Mouse (Mus musculus) lung, embryonic 16.5 days (tissue): Measurements from ENCODE around the gene Scnn1g. TPM values are rescaled to one million over a fixed set of nuclear protein-coding genes. Genes with fewer than 3 reads are reported as not detected.

Experiments
- ATAC-seq: fragments of 200-750 bp; cut with Nextera tagmentation; 2 replicates; pipeline ENCODE4 v1.8.0; 2017; ENCODE audit warnings: low read depth, mild to moderate bottlenecking, moderate library complexity
- H3K27ac ChIP-seq: fragments of 300-500 bp; sonication (generic); 2 replicates; pipeline ENCODE4 v1.5.1; 2014; ENCODE audit warnings: mild to moderate bottlenecking, control low read depth, low read length
- H3K27me3 ChIP-seq: fragments of 300-500 bp; sonication (generic); 2 replicates; pipeline ENCODE4 v1.6.1; 2014; ENCODE audit warnings: low read depth, low read length, mixed read lengths; ENCODE audit not compliant: control insufficient read depth, insufficient read depth
- H3K36me3 ChIP-seq: fragments of 300-500 bp; sonication (generic); 2 replicates; pipeline ENCODE4 v1.6.1; 2014; ENCODE audit warnings: low read length; ENCODE audit not compliant: control insufficient read depth, insufficient read depth
- H3K4me1 ChIP-seq: fragments of 300-500 bp; sonication (generic); replicated peaks from 2 replicates; pipeline ENCODE4 v1.6.1; 2014; ENCODE audit warnings: low read length, mixed read lengths; ENCODE audit not compliant: control insufficient read depth, insufficient read depth
- H3K4me2 ChIP-seq: fragments of 300-500 bp; sonication (generic); 2 replicates; pipeline ENCODE4 v1.6.1; 2014; ENCODE audit warnings: low read depth, low read length, control low read depth
- H3K4me3 ChIP-seq: fragments of 300-500 bp; sonication (generic); 2 replicates; pipeline ENCODE4 v1.5.1; 2014; ENCODE audit warnings: mild to moderate bottlenecking, low read length, control low read depth
- H3K9ac ChIP-seq: fragments of 300-500 bp; sonication (generic); 2 replicates; pipeline ENCODE4 v1.6.1; 2014; ENCODE audit warnings: low read length, control low read depth
- H3K9me3 ChIP-seq: fragments of 300-500 bp; sonication (generic); 2 replicates; pipeline ENCODE4 v1.6.1; 2016; ENCODE audit warnings: low read length; ENCODE audit not compliant: control insufficient read depth
- WGBS: fragments of 180-500 bp; shearing (Covaris S2); extraction: QIAGEN DNeasy Blood & Tissue Kit; methylation state at CpG from one replicate; pipeline ENCODE4 v1.1.7; 2014; 5-methylcytosine and 5-hydroxymethylcytosine counted together
- polyA plus RNA-seq: library from polyadenylated mRNA; unstranded; fragments of >200 nt; fragmentation: Nextera tagmentation; extraction: Ambion mirVana; gene quantifications from 2 replicates; pipeline ENCODE4 v1.2.1, GENCODE M21; 2015

Gene Scnn1g
- polyA plus RNA-seq, 1 experiment from 2014 or later = 11.5 TPM

GRCm38 (mm10) chr7:121763328-121763727 is 29.0 kb downstream of the Scnn1g start:
- H3K9me3 ChIP-seq = no peaks in the 10 kb centered on the region
- H3K27me3 ChIP-seq = no peaks in the 10 kb centered on the region
- no peak overlapping the region for H3K9ac ChIP-seq
- no peak overlapping the region for H3K4me2 ChIP-seq
- no peaks in the 10 kb centered on the region for H3K4me1 ChIP-seq
- no peaks in the 10 kb centered on the region for H3K36me3 ChIP-seq
- ATAC-seq = no peak
- H3K27ac ChIP-seq = no peak overlapping the region
- WGBS = 76% methylated on average over 4 of the region's 4 CpGs
- H3K4me3 ChIP-seq = no peak overlapping the region

- Histone ChIP-seq H3K4me1 (no peaks in the 10 kb centered on the region), H3K4me3 (no peak overlapping the region), H3K36me3 (no peaks in the 10 kb centered on the region), H3K9me3 (no peaks in the 10 kb centered on the region), H3K27ac (no peak overlapping the region), H3K4me2 (no peak overlapping the region), H3K9ac (no peak overlapping the region), H3K27me3 (no peaks in the 10 kb centered on the region)
- WGBS = 68% methylated on average over 3 of the region's 3 CpGs
- ATAC-seq = peak; percentile 34; the same call in 1 of the 2 replicates
Measured at GRCm38 (mm10) chr7:121767900-121768299, 33.6 kb downstream of the Scnn1g start.

- WGBS = 78% methylated on average over 9 of the region's 9 CpGs
- Histone ChIP-seq H3K27me3 (no peaks in the 10 kb centered on the region), H3K9me3 (no peaks in the 10 kb centered on the region), H3K36me3 (no peaks in the 10 kb centered on the region), H3K9ac (no peak overlapping the region), H3K4me2 (no peak overlapping the region), H3K4me3 (no peak overlapping the region), H3K4me1 (no peaks in the 10 kb centered on the region), H3K27ac (no peak overlapping the region)
- no peak for ATAC-seq
Measured at GRCm38 (mm10) chr7:121768983-121769382, 34.7 kb downstream of the Scnn1g start.

- Histone ChIP-seq H3K27ac (peak overlapping the region; percentile 82), H3K9ac (no peak overlapping the region), H3K4me3 (no peak overlapping the region), H3K4me1 (peaks cover 9% of the 10 kb centered on the region), H3K27me3 (no peaks in the 10 kb centered on the region), H3K4me2 (no peak overlapping the region), H3K36me3 (no peaks in the 10 kb centered on the region), H3K9me3 (no peaks in the 10 kb centered on the region)
- ATAC-seq = peak; percentile 93
- 16% methylated on average over 1 of the region's 1 CpGs for WGBS
Measured at GRCm38 (mm10) chr7:121778553-121778952, 44.3 kb downstream of the Scnn1g start.

GRCm38 (mm10) chr7:121778980-121779379 is 44.7 kb downstream of the Scnn1g start:
- peak; percentile 51 for ATAC-seq
- WGBS = 51% methylated on average over 3 of the region's 3 CpGs

GRCm38 (mm10) chr7:121779409-121779808 is 45.1 kb downstream of the Scnn1g start:
- Histone ChIP-seq H3K27me3 (no peaks in the 10 kb centered on the region), H3K36me3 (no peaks in the 10 kb centered on the region), H3K4me1 (peaks cover 9% of the 10 kb centered on the region), H3K9me3 (no peaks in the 10 kb centered on the region), H3K4me3 (no peak overlapping the region), H3K4me2 (no peak overlapping the region), H3K9ac (no peak overlapping the region), H3K27ac (peak overlapping the region; percentile 78)
- ATAC-seq = no peak

More at GRCm38 (mm10) chr7:121778980-121779379, 44.7 kb downstream of the Scnn1g start:
- Histone ChIP-seq H3K36me3 (no peaks in the 10 kb centered on the region), H3K9me3 (no peaks in the 10 kb centered on the region), H3K4me2 (no peak overlapping the region), H3K9ac (no peak overlapping the region), H3K4me3 (no peak overlapping the region), H3K27me3 (no peaks in the 10 kb centered on the region), H3K27ac (peak overlapping the region; percentile 78), H3K4me1 (peaks cover 9% of the 10 kb centered on the region)

- Histone ChIP-seq H3K4me3 (no peak overlapping the region), H3K4me2 (no peak overlapping the region), H3K9ac (no peak overlapping the region), H3K27me3 (no peaks in the 10 kb centered on the region), H3K36me3 (no peaks in the 10 kb centered on the region), H3K9me3 (no peaks in the 10 kb centered on the region), H3K4me1 (peaks cover 9% of the 10 kb centered on the region), H3K27ac (peak overlapping the region; percentile 57)
- WGBS = 40% methylated on average over 3 of the region's 3 CpGs
- no peak for ATAC-seq
Measured at GRCm38 (mm10) chr7:121782188-121782909, 48.1 kb downstream of the Scnn1g start.

GRCm38 (mm10) chr7:121785651-121786228 is 51.5 kb downstream of the Scnn1g start:
- Histone ChIP-seq H3K27ac (no peak overlapping the region), H3K27me3 (no peaks in the 10 kb centered on the region), H3K36me3 (no peaks in the 10 kb centered on the region), H3K4me3 (no peak overlapping the region), H3K9ac (no peak overlapping the region), H3K4me2 (no peak overlapping the region), H3K4me1 (0 out of 2 replicates have a peak, but pooled peaks cover 2% of the 10 kb centered on the region), H3K9me3 (no peaks in the 10 kb centered on the region)
- no peak for ATAC-seq
- 62% methylated on average over 8 of the region's 8 CpGs for WGBS

GRCm38 (mm10) chr7:121797781-121798180 is 63.5 kb downstream of the Scnn1g start:
- WGBS = 49% methylated on average over 9 of the region's 9 CpGs

More at GRCm38 (mm10) chr7:121797781-121798180, 63.5 kb downstream of the Scnn1g start:
- H3K27me3 ChIP-seq = no peaks in the 10 kb centered on the region
- no peak overlapping the region for H3K9ac ChIP-seq
- no peak overlapping the region for H3K4me2 ChIP-seq
- H3K9me3 ChIP-seq = no peaks in the 10 kb centered on the region
- no peak overlapping the region for H3K4me3 ChIP-seq
- H3K4me1 ChIP-seq = no peaks in the 10 kb centered on the region
- H3K27ac ChIP-seq = no peak overlapping the region
- no peak for ATAC-seq
- H3K36me3 ChIP-seq = no peaks in the 10 kb centered on the region
